Mouse (Mus musculus) bone marrow, adult 2 months (tissue): ENCODE data around the gene Fras1. TPM values are rescaled to one million over a fixed set of nuclear protein-coding genes. Genes with fewer than 3 reads are reported as not detected.

Experiments used
- H3K27ac ChIP-seq: fragments of 200-500 bp; 2 replicates; pipeline ENCODE4 v1.5.1; 2012; ENCODE audit warnings: low read depth, mild to moderate bottlenecking, control low read depth, inconsistent platforms, low read length; ENCODE audit not compliant: control insufficient read depth, poor library complexity, insufficient read depth
- H3K4me1 ChIP-seq: fragments of 200-500 bp; 2 replicates; pipeline ENCODE4 v1.6.1; 2011; ENCODE audit warnings: low read length; ENCODE audit not compliant: control insufficient read depth, insufficient read depth
- H3K4me3 ChIP-seq: fragments of 200-500 bp; replicated peaks from 2 replicates; pipeline ENCODE3; 2011; ENCODE audit warnings: mild to moderate bottlenecking, low read depth, low read length, control low read depth; ENCODE audit not compliant: control insufficient read depth
- CTCF ChIP-seq: fragments of 200-500 bp; IDR thresholded peaks from 2 replicates; pipeline ENCODE4 v1.5.1; 2011; ENCODE audit warnings: low read length, control low read depth; ENCODE audit not compliant: control insufficient read depth, insufficient read depth
- POLR2A ChIP-seq: fragments of 200-500 bp; IDR thresholded peaks from 2 replicates; pipeline ENCODE4 v1.6.1; 2011; ENCODE audit warnings: low read depth, mild to moderate bottlenecking, control low read depth, low read length, borderline replicate concordance; ENCODE audit not compliant: control insufficient read depth
- WGBS: fragments of 180-500 bp; shearing (Covaris S2); methylation state at CpG from one replicate; pipeline ENCODE4 v1.1.7; 2018; 5-methylcytosine and 5-hydroxymethylcytosine counted together
- polyA plus RNA-seq: library from polyadenylated mRNA; stranded (reverse); fragments of >200 nt; gene quantifications from 2 replicates; pipeline ENCODE4 v1.2.4, GENCODE M21; 2011; ENCODE audit warnings: low replicate concordance; ENCODE audit not compliant: missing spikeins, insufficient read depth, insufficient read length

Gene Fras1
- polyA plus RNA-seq, 1 experiment = not detected

GRCm38 (mm10) chr5:96516329-96516728 lies 142.6 kb downstream of the Fras1 start:
- H3K4me1 ChIP-seq = no peaks in the 10 kb centered on the region
- 64% methylated on average over 6 of the region's 6 CpGs for WGBS
- H3K27ac ChIP-seq = no peak overlapping the region
- no peak overlapping the region for H3K4me3 ChIP-seq
- no peak for TF ChIP-seq CTCF
- TF ChIP-seq POLR2A = no peak

DNA sequence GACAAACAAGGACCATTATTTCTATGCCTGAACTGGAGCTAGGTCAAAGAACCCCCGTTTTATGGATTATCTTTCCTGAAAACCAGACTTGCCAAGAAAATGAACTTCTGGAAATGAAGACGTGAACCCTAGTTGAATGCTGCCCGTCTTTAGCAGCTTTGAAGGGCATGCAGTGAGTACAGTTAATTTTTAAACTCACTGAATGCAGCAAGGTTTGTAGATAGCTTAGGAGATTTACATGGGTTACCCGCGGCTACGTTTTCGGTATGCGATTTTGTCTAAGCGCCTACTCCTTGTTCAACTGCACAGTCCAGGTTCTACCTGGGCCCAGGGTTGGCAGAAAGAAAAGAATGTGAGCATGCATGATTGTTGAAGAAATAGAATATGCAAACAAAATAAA lies 147.8 kb downstream of the Fras1 start:
- 88% methylated on average over 9 of the region's 9 CpGs for WGBS
- TF ChIP-seq CTCF (no peak), POLR2A (no peak)
- no peak overlapping the region for H3K27ac ChIP-seq
- H3K4me1 ChIP-seq = no peaks in the 10 kb centered on the region
- H3K4me3 ChIP-seq = no peak overlapping the region

DNA sequence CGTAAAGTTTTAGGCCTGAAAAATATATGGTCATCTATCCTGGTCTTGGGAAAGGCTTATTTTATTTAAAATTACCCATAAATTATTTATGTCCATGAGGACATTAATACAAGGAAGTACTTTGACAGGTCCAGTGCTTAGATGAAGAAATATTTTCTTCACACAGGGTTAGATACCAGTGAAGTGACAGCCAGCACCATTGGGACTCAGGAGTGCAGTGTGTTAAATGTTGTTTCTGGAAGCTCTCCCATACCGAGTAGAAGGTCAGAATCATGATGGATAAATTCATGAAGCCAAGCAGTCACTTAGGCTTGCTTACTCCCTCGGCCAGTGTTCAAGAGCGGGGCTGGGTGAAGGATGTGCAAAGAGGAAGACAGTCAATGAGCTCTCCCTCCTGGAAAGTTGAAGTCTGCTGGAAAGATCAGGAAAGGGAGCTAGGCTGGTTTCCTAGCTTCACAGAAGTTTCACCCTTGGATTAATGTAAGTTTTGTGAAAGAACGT lies 149.2 kb downstream of the Fras1 start:
- no peaks in the 10 kb centered on the region for H3K4me1 ChIP-seq
- TF ChIP-seq CTCF (no peak), POLR2A (no peak)
- H3K27ac ChIP-seq = no peak overlapping the region
- H3K4me3 ChIP-seq = no peak overlapping the region
- WGBS = 81% methylated on average over 5 of the region's 5 CpGs

DNA sequence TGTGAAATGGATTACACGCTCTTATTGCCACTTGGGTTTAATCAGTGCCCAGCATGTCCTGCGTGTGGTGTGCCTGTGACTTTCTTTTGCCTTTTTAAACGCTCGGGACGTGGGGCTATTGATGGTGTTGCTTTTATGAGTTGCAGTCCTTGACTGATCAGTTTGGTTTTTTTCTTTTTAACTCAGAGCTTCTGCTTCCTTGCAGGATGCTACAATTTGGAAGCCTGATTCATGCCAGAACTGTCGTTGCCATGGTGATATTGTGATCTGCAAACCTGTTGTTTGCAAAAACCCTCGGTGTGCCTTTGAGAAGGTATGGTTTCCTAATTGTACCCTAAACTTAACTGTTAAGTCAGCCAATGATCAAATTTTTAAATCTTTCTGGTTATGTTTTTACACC lies 154.5 kb downstream of the Fras1 start:
- no peaks in the 10 kb centered on the region for H3K4me1 ChIP-seq
- no peak for TF ChIP-seq POLR2A
- no peak overlapping the region for H3K27ac ChIP-seq
- H3K4me3 ChIP-seq = no peak overlapping the region
- 78% methylated on average over 7 of the region's 7 CpGs for WGBS

DNA sequence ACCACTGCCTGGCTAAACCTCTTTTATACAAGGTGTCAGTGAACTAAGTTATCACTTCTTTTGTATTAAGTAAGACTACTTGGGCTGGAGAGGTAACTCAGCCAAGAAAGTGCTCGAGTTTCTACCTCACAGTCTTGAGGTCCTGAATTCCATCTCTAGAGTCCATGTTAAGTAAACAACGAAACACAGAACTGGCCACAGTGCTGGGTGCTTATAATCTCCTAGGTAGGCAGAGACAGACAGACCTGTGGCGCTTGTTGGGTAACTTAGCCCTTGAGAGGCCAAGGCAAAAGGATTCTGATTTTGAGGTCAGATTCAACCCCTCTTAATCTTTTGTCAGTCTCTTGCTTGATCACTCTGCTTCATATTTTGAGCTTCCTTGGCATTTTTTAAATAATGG lies 156.8 kb downstream of the Fras1 start:
- WGBS = 63% methylated on average over 3 of the region's 3 CpGs
- Histone ChIP-seq H3K4me1 (no peaks in the 10 kb centered on the region), H3K4me3 (no peak overlapping the region), H3K27ac (no peak overlapping the region)
- no peak for TF ChIP-seq POLR2A
- TF ChIP-seq CTCF = no peak

GRCm38 (mm10) chr5:96531962-96532361 lies 158.2 kb downstream of the Fras1 start:
- no peak for TF ChIP-seq CTCF
- no peak for TF ChIP-seq POLR2A
- Histone ChIP-seq H3K27ac (no peak overlapping the region), H3K4me3 (no peak overlapping the region), H3K4me1 (no peaks in the 10 kb centered on the region)

DNA sequence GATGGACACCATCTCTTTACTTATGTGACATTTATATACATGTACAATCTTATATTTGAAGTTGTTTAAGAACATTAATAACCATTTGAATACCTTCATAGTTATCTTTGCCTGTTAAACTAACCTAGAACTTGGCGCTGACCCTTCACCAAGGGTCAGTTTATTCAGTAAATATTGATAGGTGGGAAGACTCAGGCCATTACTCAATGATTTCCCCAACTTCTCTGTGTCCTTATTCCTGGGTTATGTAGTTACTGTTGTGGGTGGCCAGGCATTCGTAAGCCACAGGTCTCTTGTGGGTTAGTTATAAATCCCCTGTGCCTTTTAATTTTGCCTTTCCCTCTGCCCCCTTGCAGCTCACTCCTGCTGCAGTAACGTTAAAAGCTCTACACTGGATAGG lies 162.8 kb downstream of the Fras1 start:
- Histone ChIP-seq H3K27ac (no peak overlapping the region), H3K4me3 (no peak overlapping the region), H3K4me1 (no peaks in the 10 kb centered on the region)
- 72% methylated on average over 3 of the region's 3 CpGs for WGBS
- no peak for TF ChIP-seq CTCF
- TF ChIP-seq POLR2A = no peak

DNA sequence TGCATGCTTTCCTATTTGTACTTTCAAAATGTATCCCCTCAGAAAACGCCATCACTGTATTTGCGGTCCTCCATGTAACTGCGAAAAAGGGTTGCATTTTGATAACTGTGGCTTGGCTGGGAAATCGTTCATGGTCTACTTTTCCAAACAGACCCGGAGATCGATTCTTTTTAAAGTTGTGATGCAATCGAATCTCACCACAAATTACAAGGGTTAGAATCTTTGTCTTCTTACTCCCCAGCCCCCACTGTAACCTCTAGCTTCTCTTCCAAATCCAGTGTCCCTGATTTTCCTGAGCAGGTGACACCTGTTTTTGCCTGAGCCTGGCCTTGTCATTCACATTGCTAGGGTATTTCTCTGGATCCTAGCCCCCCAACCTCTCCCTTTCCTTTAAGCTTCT lies 163.2 kb downstream of the Fras1 start:
- 82% methylated on average over 7 of the region's 7 CpGs for WGBS
- TF ChIP-seq POLR2A (no peak), CTCF (no peak)
- Histone ChIP-seq H3K4me1 (no peaks in the 10 kb centered on the region), H3K4me3 (no peak overlapping the region), H3K27ac (no peak overlapping the region)

DNA sequence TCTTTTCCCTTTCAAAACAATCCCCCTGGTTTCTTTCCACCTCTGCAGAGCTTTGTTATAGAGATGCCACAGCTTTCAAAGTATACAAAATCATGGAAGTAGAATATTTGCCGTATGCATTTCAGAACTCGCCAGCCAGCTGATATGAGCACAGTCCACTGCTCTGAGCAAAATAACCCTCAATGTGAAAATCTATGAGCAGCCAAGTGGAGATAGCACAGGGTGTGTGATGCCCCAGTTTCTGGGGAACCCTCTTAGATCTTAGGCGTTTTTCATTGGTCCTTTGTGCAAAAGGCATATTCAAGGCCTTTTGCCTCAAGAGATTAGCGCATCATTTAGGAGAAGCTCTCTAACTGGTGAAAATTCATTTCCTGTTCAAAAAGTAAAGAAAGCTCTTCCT lies 170.4 kb downstream of the Fras1 start:
- TF ChIP-seq CTCF (no peak), POLR2A (no peak)
- 73% methylated on average over 4 of the region's 4 CpGs for WGBS
- H3K4me1 ChIP-seq = no peaks in the 10 kb centered on the region
- no peak overlapping the region for H3K27ac ChIP-seq
- no peak overlapping the region for H3K4me3 ChIP-seq
